Mouse (Mus musculus) cerebellum, adult (tissue): ENCODE measurements around the gene Bcar3.
A peak's percentile ranks its signal among the peaks of the same experiment; 100 is the strongest.
"Not testable (repeated sequence)": the region's sequence is repeated elsewhere in the genome, so short reads cannot be mapped to it uniquely, and the experiment has no call there.

Source experiments
- ATAC-seq: cut with Nextera tagmentation; 2 replicates; pipeline ENCODE4 v1.9.2; 2017; ENCODE audit warnings: mild to moderate bottlenecking, moderate library complexity, mixed read lengths; ENCODE audit not compliant: insufficient number of reproducible peaks, low FRiP score, low TSS enrichment

The Bcar3 gene

GRCm38 (mm10) chr3:122293954-122294850, at the start of gene Bcar3:
Gene Bcar3, plus strand, starts transcription at chr3:122294136.
- peak; percentile 77 for ATAC-seq

DNA sequence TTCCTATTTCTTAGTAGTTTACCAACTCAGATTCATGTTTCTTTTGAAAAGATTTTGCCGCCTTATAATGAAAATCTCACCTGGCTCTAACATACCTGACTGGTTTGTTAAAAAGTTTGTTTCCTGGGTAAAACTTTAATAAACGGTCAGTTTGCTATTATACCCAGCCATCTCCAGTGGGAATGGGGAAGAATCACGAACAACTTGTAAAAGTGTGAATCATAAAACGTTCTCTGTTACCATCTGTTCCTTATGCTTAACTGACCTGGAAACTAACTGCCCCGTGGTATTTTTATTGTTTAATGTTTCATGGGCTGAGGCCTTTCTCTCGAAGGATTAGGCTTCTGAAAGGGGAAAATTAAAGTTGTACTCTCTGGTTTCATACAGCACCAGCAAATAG, 49.2 kb upstream of the Bcar3 start:
- no peak for ATAC-seq

GRCm38 (mm10) chr3:122245215-122245877, 48.6 kb upstream of the Bcar3 start, which contains the start of gene Gclm:
Gene Gclm, plus strand, starts transcription at chr3:122245557.
- ATAC-seq: peak; percentile 97

GRCm38 (mm10) chr3:122245878-122246332, 48.0 kb upstream of the Bcar3 start:
- peak; percentile 26 for ATAC-seq

DNA sequence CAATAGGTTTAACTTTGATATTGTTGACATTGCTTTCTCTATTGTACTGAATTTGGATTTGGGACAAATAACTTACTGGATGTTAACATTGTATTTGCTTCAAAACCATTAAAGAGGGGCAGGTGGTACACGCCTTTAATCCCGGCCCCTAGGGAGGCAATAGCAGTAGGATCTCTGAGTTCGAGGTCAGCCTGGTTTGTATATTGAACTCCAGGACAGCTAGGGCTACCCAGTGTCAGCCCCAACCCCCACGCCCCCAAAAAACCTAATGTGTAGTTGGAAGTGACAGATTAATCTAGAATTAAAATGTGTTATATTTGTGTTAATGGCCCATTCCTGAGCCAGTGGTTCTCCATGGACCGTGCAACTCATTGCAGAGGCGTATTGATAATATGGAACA, 47.5 kb upstream of the Bcar3 start:
- no peak for ATAC-seq

DNA sequence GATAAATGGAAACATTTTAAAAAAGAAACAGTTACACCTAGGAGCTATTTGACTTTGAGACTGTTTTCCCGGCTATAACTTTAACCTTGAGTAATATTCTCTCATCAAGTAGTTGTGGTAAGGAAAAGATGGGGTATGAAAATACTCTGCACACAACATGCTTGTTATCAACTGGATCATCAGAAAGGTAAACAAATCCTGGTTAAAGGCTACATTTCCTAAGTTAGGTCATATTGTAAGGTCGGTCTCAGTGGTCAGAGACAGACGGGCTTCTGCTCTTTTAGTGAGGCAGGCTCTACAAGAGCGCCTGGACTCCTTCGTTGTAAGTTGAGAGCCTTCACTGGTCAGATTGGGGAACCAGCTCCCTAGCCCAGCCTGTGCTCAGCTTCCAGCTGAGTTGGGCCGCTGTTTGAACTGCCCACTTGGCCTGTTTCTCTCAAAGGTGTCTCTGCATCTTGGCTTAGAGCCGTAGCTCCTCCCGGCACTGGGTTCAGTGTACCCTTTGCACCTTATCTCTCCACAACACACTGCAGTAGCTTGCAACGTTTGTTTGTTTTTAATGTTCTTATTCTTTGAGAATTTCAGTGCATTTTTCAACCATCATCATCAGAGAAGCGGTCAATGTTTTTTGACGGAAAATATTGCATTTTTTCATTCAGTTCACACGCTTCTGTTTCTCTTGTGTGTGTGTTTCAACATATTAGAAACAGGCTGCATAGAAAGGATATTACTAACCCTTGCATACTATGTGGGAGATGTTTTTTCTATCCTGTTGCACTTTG, 46.8 kb upstream of the Bcar3 start:
- 0 out of 2 replicates have a peak, but pooled peaks have one; percentile 8 for ATAC-seq

DNA sequence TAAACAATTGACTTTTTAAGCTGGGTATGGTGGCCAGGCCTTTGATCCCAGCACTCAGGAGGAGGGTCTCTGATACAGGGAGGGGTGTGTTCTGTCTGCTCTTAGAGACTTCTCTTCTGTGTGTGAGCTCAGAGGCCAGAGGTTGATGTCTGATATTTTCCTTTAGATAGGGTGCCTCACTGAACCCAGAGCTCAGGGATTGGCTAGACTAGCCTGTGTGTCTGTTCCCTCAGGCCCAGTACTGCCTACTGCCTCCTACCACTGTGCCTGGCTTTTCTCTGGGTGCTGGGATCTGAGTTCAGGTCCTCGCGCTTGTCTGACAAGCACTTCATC, 46.2 kb upstream of the Bcar3 start:
- no peak for ATAC-seq

DNA sequence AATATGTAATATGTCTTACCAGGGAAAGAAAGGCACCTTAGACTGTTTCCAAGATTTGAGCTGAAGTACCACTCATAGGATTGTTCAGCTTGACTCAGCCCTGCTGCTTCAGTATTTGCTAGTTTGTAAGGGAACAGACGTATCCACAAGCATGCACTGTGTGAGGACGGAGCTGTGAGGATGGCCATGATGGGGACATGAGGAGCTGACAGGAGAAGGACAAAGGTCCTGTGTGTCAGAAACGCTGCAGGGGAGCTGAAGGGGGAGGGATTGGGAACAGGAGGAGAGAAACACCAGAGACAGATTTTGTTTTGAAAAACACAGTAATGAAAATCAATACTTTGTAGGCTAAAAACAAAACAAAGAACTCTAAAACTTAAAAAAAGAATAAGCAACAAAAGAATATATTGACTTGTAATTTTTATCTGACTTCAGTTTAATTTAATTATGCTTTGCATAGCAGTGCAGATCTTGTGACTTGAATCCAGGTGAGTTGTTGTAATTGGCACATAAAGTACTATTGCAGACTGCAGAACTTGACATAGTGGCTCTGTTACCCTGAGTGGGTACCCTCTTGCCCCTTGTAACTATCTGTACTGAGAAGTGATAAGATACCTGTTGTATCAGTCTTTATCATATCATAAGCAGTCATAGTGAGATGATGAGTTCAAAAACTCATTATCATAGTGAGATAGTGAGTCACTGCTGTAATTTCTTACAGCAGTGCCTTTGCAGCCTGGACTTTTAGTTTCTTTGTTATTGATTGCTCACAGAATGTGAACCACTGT, 41.3 kb upstream of the Bcar3 start:
- no peak for ATAC-seq

DNA sequence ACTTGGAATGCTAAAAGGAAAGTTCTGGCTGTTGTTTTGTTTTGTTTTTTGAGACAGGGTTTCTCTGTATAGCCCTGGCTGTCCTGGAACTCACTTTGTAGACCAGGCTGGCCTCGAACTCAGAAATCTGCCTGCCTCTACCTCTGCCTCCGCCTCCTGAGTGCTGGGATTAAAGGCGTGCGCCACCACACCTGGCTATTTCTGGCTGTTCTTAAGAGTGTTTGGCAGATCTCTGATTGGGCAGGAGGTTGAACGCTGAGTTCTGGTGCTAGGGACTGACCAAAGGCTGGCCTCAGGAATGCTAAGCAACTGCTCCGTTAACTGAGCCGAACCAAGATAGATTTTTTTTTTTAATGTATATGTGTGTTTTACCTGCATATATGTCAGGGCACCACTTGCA, 39.9 kb upstream of the Bcar3 start:
- not testable (repeated sequence) for ATAC-seq

- no peak for ATAC-seq
Measured at GRCm38 (mm10) chr3:122269986-122270385, 23.9 kb upstream of the Bcar3 start.

- not testable (repeated sequence) for ATAC-seq
Measured at GRCm38 (mm10) chr3:122272565-122272964, 21.4 kb upstream of the Bcar3 start.

DNA sequence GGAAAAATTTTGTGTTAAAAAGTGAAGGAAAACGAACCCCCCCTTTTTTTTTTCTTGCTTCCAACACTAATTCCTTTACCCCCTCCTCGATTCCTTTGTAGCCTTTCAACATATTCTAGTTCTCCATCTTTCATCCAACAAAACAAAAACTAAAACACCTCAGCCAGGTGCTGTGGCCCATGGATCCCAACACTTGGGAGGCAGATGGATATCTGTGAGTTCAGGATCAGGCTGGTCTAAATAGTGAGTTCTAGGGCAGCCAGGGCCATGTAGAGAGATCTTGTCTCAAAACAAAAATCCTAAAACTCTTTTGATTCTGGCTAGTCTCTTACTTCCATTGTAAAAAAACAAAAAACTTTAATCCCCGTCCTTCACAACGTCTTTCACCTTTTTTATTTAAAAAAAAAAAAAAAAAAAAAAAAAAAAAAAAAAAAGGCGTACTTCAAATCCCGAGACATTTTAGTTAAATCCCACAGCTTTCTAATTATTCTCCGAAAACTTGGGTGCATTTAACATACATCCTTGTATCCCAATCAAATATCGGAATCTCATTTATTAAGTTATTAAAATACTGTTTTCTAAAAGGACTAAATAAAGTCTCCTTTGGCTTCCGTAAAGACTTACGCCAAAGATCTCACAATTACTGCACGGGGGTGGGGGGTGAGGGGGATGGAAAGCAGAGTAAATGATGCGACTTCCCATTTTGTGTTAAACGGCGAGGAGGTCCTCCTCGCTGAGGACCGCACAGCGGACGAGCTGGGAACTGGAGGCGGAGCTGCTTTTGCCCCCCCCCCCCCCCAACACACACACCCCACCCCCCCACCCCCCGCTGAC, 20.3 kb upstream of the Bcar3 start:
- peak; percentile 62; the same call in 1 of the 2 replicates for ATAC-seq

- ATAC-seq: peak; percentile 91
Measured at GRCm38 (mm10) chr3:122274241-122275024, 19.5 kb upstream of the Bcar3 start, which contains the start of gene Dnttip2. Gene Dnttip2, plus strand, starts transcription at chr3:122274388.

- ATAC-seq: no peak
Measured at GRCm38 (mm10) chr3:122275111-122275510, 18.8 kb upstream of the Bcar3 start.

GRCm38 (mm10) chr3:122287195-122287594, 6.7 kb upstream of the Bcar3 start:
- no peak for ATAC-seq

DNA sequence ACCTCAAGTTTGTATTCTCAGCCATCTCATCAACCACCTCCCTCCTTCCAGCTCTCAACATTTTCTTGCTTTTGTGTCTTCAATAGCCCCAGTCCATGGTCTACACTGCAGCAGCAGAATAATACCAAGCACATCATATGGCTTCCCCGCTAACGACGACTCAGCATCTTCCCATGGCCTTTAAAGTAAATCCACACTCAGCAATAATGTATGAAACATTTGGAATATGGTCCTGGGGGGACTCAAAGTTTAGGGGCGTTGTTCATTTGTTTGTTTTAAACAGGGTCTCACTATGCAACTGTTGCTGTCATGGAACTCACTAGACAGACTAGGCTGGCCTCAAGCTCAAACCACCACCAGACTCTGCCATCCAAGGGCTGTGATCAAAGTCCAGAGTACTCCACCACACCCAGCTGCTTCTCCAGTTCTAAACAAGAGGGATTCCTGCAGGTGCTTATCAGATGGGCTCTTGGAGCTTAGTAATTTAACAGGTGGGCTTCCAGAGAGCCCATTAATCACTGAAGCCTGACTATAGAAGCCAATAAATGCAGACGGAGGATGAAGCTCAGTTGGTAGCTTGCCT, 5.2 kb upstream of the Bcar3 start:
- no peak for ATAC-seq

GRCm38 (mm10) chr3:122289344-122289743, 4.6 kb upstream of the Bcar3 start:
- not testable (repeated sequence) for ATAC-seq

GRCm38 (mm10) chr3:122290696-122291095, 3.2 kb upstream of the Bcar3 start:
- no peak for ATAC-seq
